Mouse (Mus musculus): ENCODE results near the gene Mydgf.

- no peak for TF ChIP-seq POLR2A (IDR thresholded peaks at IDR 0.05; ENCODE audit: insufficient read length, low read depth)
- TF ChIP-seq E2F4 (IDR thresholded peaks at IDR 0.05; ENCODE audit: insufficient read depth), result no peak
- no peak for TF ChIP-seq MAX (IDR thresholded peaks at IDR 0.05; ENCODE audit: low read depth)
- no peak for TF ChIP-seq CEBPB (IDR thresholded peaks at IDR 0.05; ENCODE audit: insufficient read depth, poor library complexity, severe bottlenecking)
- TF ChIP-seq USF1 (IDR thresholded peaks at IDR 0.05; ENCODE audit: low read depth), result no peak
- no peak for TF ChIP-seq TCF12 (IDR thresholded peaks at IDR 0.05; ENCODE audit: insufficient read depth, poor library complexity, severe bottlenecking)
- TF ChIP-seq MYOD1 (IDR thresholded peaks at IDR 0.05; ENCODE audit: control insufficient read depth in 1 of 3, insufficient read length in 2 of 3, low read depth in 2 of 3), result no peak
These were observed 46.2 kb upstream of the Mydgf start for GRCm38 (mm10) chr17:56229943-56230342.
